Comparison of ENCODE assay signal across 34 mouse cellular contexts in the genomic region with DNA sequence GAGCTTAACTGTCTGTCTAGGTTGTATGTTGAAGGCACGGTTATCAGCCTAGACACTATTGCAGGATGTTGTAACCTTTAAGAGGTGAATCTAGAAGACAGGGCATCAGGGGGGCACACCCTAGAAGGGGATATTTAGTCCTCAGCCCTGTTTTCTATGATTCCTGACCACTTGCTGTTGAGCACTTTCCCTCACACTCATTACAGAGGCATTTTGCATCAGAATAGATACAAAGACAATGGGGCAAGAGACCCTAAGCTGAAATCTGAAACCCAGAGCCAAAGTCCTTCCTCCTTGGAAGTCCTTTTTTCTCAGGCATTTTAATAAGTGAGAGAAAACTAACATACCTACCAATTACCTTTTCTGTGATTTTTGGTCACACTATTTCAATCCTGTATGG.
"Had no signal": no experiment of that assay in that cellular context is flagged by ENCODE, and none has a peak within 500 bp of the region (broad histone marks: within the 10 kb centered on the region; RNA-seq: fewer than 3 reads in every experiment).

No protein-coding gene starts in this region.

- ATAC-seq: hindbrain, embryonic 16.5 days; hindbrain, postnatal 0 days; inflammation-experienced regulatory T-cells, adult 6 months; intestine, embryonic 15.5 days; intestine, embryonic 16.5 days had no signal

- H3K36me3 ChIP-seq: heart, embryonic 12.5 days; heart, embryonic 13.5 days; heart, embryonic 15.5 days; hindbrain, embryonic 10.5 days; hindbrain, embryonic 12.5 days; hindbrain, embryonic 13.5 days; hindbrain, embryonic 15.5 days; intestine, embryonic 15.5 days; kidney, embryonic 15.5 days had no signal

- H3K4me2 ChIP-seq: heart, embryonic 11.5 days; heart, embryonic 12.5 days; heart, embryonic 13.5 days; heart, embryonic 15.5 days; hindbrain, embryonic 12.5 days; hindbrain, embryonic 13.5 days; hindbrain, embryonic 14.5 days; hindbrain, embryonic 15.5 days; intestine, embryonic 15.5 days; kidney, embryonic 15.5 days had no signal

- H3K4me1 ChIP-seq: heart, embryonic 12.5 days; heart, embryonic 13.5 days; heart, embryonic 15.5 days; hindbrain, embryonic 10.5 days; hindbrain, embryonic 12.5 days; hindbrain, embryonic 13.5 days; hindbrain, embryonic 15.5 days; intestine, embryonic 15.5 days; kidney, embryonic 15.5 days had no signal

- H3K27me3 ChIP-seq: heart, embryonic 12.5 days; heart, embryonic 13.5 days; heart, embryonic 15.5 days; hindbrain, embryonic 12.5 days; hindbrain, embryonic 13.5 days; hindbrain, embryonic 15.5 days; intestine, embryonic 15.5 days; kidney, embryonic 15.5 days had no signal

- H3K4me3 ChIP-seq: heart, embryonic 12.5 days; heart, embryonic 13.5 days; heart, embryonic 15.5 days; hindbrain, embryonic 10.5 days; hindbrain, embryonic 12.5 days; hindbrain, embryonic 13.5 days; hindbrain, embryonic 15.5 days; intestine, embryonic 15.5 days; kidney, embryonic 15.5 days; layer of hippocampus, adult 2 months; left cerebral cortex, adult 2 months had no signal

- H3K9me3 ChIP-seq: heart, embryonic 12.5 days; heart, embryonic 13.5 days; heart, embryonic 15.5 days; hindbrain, embryonic 10.5 days; hindbrain, embryonic 12.5 days; hindbrain, embryonic 13.5 days; hindbrain, embryonic 15.5 days; intestine, embryonic 15.5 days had no signal

- H3K9ac ChIP-seq: heart, embryonic 12.5 days; heart, embryonic 13.5 days; heart, embryonic 15.5 days; hindbrain, embryonic 12.5 days; hindbrain, embryonic 13.5 days; hindbrain, embryonic 14.5 days; hindbrain, embryonic 15.5 days; intestine, embryonic 15.5 days; kidney, embryonic 15.5 days had no signal

- H3K27ac ChIP-seq: heart, embryonic 13.5 days; heart, embryonic 15.5 days; hindbrain, embryonic 10.5 days; hindbrain, embryonic 12.5 days; hindbrain, embryonic 13.5 days; hindbrain, embryonic 14.5 days; hindbrain, embryonic 15.5 days; hindbrain, postnatal 0 days; intestine, embryonic 15.5 days; kidney, embryonic 15.5 days; kidney, postnatal 0 days; layer of hippocampus, adult 2 months; left cerebral cortex, adult 2 months had no signal

- DNase-seq: heart, postnatal 10 days; heart, postnatal 14 days; heart, postnatal 36 days; heart, postnatal 4 days; kidney, adult 11 months; kidney, adult 18-20 months; kidney, adult 2 months; kidney, adult 8-10 months; kidney, adult 9 months; kidney, postnatal 10 days; kidney, postnatal 14 days; kidney, postnatal 25 days; kidney, postnatal 36 days; kidney, postnatal 4 days; layer of hippocampus, adult 9-11 months; layer of hippocampus, postnatal 36 days had no signal
